Mouse (Mus musculus): ENCODE data around the gene Naip1.
A peak's percentile ranks its signal among the peaks of the same experiment; 100 is the strongest.
"Not testable (repeated sequence)": the region's sequence is repeated elsewhere in the genome, so short reads cannot be mapped to it uniquely, and the experiment has no call there.

Gene Naip1

DNA sequence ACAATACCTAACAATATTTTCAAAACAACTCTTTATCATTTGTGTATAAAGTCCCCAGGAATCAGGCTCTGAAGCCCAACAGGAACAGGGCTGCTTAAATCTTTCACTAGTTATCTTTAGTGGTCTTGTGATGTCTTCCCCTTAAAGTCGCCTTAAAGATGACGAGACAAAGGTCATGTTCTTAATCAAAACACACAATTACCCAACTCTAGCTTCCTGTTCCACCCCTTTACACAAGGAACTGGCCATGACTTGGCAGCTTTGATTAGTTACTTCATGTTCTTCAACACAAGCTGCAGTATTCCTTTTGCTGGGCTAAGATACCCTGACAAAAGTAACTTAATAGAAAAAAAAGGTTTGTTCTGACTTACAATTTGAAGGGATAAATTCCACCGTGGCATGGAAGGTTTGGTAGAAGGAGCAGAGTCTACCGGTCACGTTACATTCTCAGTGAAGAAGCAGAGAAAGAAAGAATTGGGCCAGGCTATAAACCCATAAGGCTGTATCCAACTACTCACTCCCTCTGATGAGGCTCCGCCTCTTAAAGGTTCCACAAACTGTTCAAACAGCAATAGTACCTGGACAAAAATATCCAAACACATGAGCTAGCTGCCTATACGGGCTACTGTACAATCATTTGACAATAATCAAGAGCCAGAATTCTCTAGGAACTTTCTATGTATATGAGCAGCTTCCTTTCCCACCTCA is 49.6 kb downstream of the Naip1 start:
- not testable (repeated sequence) for DNase-seq (ENCODE audit: low read depth, low spot score)

DNA sequence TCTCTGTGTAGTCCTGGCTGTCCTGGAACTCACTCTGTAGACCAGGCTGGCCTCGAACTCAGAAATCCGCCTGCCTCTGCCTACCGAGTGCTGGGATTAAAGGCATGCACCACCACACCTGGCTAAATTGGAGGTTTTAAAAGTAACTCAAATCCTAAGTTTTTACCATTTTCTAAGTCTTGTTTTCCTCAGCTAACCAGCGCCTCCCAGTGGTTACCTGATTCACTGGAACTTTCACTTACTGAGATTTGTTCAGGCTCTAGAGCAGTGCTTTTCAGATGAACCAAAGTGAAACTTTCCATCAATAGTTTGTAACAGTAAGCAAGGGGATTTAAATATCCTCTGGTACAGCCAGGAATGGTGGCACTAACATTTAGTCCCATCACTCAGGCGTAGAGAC is 61.6 kb downstream of the Naip1 start:
- DNase-seq (ENCODE audit: low read depth, low spot score) = peak; percentile 56

DNA sequence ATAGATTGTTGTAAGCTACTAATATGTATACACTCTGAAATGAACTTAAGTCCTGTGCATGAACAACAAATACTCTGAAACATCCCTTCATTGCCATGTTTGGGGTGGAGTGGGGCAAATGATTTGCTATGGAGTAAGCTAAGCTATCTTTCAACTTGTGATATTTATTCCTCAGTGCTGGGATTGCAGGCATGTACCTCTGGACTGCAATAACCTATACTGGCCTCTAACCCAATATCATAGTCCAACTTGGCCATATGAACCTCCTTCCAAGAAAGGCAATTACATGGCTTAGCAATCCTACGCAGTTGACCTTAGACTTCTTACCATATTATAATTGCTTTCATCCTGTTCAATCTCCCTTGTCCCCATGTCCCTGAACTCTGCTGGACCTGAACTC is 82.1 kb downstream of the Naip1 start:
- DNase-seq (ENCODE audit: low read depth, low spot score) = no peak
